In the genomic region with DNA sequence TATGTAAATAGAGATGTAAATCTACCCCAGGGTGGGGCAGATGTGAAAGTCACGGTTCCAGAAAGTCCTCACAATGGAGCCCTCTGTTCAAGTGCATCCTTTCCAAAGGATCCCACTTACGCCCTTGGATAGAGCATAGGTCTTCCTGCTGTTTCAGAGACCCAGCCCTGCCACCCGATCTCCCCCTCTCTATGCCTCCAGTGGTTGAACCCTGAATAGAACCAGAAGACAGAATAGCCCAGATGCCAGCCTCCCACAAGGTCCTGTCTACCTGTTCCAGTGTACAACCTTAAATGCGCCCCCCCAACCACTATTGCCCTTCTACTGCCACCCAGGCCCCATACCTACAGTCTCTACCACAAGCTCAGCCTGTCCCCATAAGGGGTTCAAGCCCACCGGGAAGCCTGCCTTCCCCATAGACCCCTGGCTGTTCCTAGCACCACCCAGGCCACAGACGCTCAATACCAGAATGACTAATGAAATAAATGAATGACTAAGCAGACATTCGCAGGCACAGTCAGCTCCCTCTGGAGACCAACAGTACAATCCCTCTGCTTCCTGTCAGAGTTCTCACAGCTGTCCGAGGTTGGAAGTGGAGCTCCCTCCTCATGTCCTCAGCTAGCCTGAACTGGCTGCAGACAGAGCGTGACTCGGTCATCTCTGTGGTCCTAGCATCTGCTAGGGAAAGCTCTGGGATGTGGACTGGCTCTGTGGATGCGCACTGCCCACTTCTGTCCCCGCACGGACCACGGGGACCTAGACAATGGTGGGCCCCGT, we compare ENCODE assay signal across 9 mouse cellular contexts.
DNase-seq lines count a peak whose midpoint lies in the region; ATAC-seq and TF ChIP-seq lines count a peak whose summit lies in the region.
"Had no signal": no experiment of that assay in that cellular context is flagged by ENCODE, and none has a peak within 500 bp of the region (broad histone marks: within the 10 kb centered on the region; RNA-seq: fewer than 3 reads in every experiment).

No protein-coding gene starts in this region.

- no peak for ATAC-seq in midbrain, embryonic 14.5 days (ENCODE audit: low FRiP score, low TSS enrichment)

- no peak for TF ChIP-seq CTCF in layer of hippocampus, adult 2 months (conservative IDR thresholded peaks at IDR 0.05)

- 74% methylated on average over 15 of the region's 15 CpGs for WGBS in midbrain, embryonic 14.5 days

- H3K4me2 ChIP-seq in midbrain, embryonic 14.5 days (ENCODE audit: low read length) = no peak overlapping the region

- no peak overlapping the region for H3K27ac ChIP-seq in layer of hippocampus, adult 2 months
- H3K27ac ChIP-seq in midbrain, embryonic 14.5 days (replicated peaks; ENCODE audit: low read depth, low read length) = no peak overlapping the region

- H3K9me3 ChIP-seq in midbrain, embryonic 14.5 days (ENCODE audit: control insufficient read depth, low read length) = no peaks in the 10 kb centered on the region

- no peaks in the 10 kb centered on the region for H3K27me3 ChIP-seq in midbrain, embryonic 14.5 days (ENCODE audit: control insufficient read depth, insufficient read depth, low read length)

- H3K4me1 ChIP-seq in midbrain, embryonic 14.5 days (ENCODE audit: control insufficient read depth, insufficient read depth, low read length) = 0 out of 2 replicates have a peak, but pooled peaks cover 9% of the 10 kb centered on the region

- no peak overlapping the region for H3K9ac ChIP-seq in midbrain, embryonic 14.5 days (replicated peaks; ENCODE audit: low read length)

- no peak overlapping the region for H3K4me3 ChIP-seq in layer of hippocampus, adult 2 months
- no peak overlapping the region for H3K4me3 ChIP-seq in midbrain, embryonic 14.5 days (replicated peaks; ENCODE audit: low read depth, low read length)

- no peaks in the 10 kb centered on the region for H3K36me3 ChIP-seq in midbrain, embryonic 14.5 days (ENCODE audit: control insufficient read depth, insufficient read depth, low read length)

- peak; percentile 37 for DNase-seq in embryo, embryonic 10 days (ENCODE audit: low spot score)
- DNase-seq in embryo, embryonic 10.5 days (ENCODE audit: low spot score) = no peak
- DNase-seq in ES-CJ7 (ENCODE audit: low read depth, low spot score) = peak; percentile 31
- peak; percentile 78 to 87 for DNase-seq in heart, adult 9 months (ENCODE audit: low spot score in 2 of 2)
- DNase-seq in kidney, postnatal 4 days = peak; percentile 50 to 71
- DNase-seq in layer of hippocampus, adult 2 months (ENCODE audit: low spot score in 2 of 2) = no peak
- no peak for DNase-seq in layer of hippocampus, postnatal 36 days
- no peak for DNase-seq in midbrain, embryonic 14.5 days
- DNase-seq: adrenal gland, postnatal 10 days had no signal

Comparison
In these comparisons a context has a peak if more than half of its experiments do, and no peak if none do; other contexts are left out.
1. DNase-seq: peak in embryo, embryonic 10 days (single experiment), ES-CJ7 (single experiment), heart, adult 9 months (2 of 2) and kidney, postnatal 4 days (2 of 2); none in embryo, embryonic 10.5 days (single experiment), layer of hippocampus, adult 2 months (0 of 2), layer of hippocampus, postnatal 36 days (0 of 2) and midbrain, embryonic 14.5 days (single experiment).